21 mouse cellular contexts compared by ENCODE assay signal in genomic region chr13:37446699-37447258, GRCm38 (mm10).
A peak's percentile ranks its signal among the peaks of the same experiment; 100 is the strongest.
DNase-seq lines count a peak whose midpoint lies in the region; ATAC-seq and TF ChIP-seq lines count a peak whose summit lies in the region.
"Had no signal": no experiment of that assay in that cellular context is flagged by ENCODE, and none has a peak within 500 bp of the region (broad histone marks: within the 10 kb centered on the region; RNA-seq: fewer than 3 reads in every experiment).

No protein-coding gene starts in this region.

- no peaks in the 10 kb centered on the region for H3K36me3 ChIP-seq in heart, adult 2 months (ENCODE audit: control insufficient read depth, insufficient read depth, low read length)
- no peaks in the 10 kb centered on the region for H3K36me3 ChIP-seq in heart, embryonic 11.5 days (ENCODE audit: control insufficient read depth, insufficient read depth, low read length)
- no peaks in the 10 kb centered on the region for H3K36me3 ChIP-seq in heart, postnatal 0 days (replicated peaks; ENCODE audit: control insufficient read depth, insufficient read depth, low read length)
- H3K36me3 ChIP-seq: forebrain, embryonic 15.5 days; heart, embryonic 15.5 days; hindbrain, embryonic 13.5 days; limb, embryonic 13.5 days; neural tube, embryonic 13.5 days had no signal

- no peaks in the 10 kb centered on the region for H3K27me3 ChIP-seq in heart, adult 2 months (ENCODE audit: control insufficient read depth, insufficient read depth, low read length)
- H3K27me3 ChIP-seq in heart, embryonic 11.5 days (ENCODE audit: control insufficient read depth, insufficient read depth, low read length) = no peaks in the 10 kb centered on the region
- H3K27me3 ChIP-seq in heart, postnatal 0 days (ENCODE audit: control insufficient read depth, insufficient read depth, low read length) = no peaks in the 10 kb centered on the region
- H3K27me3 ChIP-seq: forebrain, embryonic 15.5 days; heart, embryonic 15.5 days; limb, embryonic 13.5 days; neural tube, embryonic 13.5 days had no signal

- H3K9me3 ChIP-seq in heart, embryonic 11.5 days (replicated peaks; ENCODE audit: control insufficient read depth, low read length) = no peaks in the 10 kb centered on the region
- H3K9me3 ChIP-seq in heart, postnatal 0 days (replicated peaks; ENCODE audit: control insufficient read depth, low read length) = no peaks in the 10 kb centered on the region
- H3K9me3 ChIP-seq: forebrain, embryonic 15.5 days; heart, embryonic 15.5 days; limb, embryonic 13.5 days; neural tube, embryonic 13.5 days had no signal

- WGBS in heart, adult 2 months = 54% methylated on average over 16 of the region's 16 CpGs
- 85% methylated on average over 16 of the region's 16 CpGs for WGBS in heart, embryonic 11.5 days (ENCODE audit: insufficient replicate concordance)
- 75% methylated on average over 16 of the region's 16 CpGs for WGBS in heart, postnatal 0 days

- no peak overlapping the region for H3K9ac ChIP-seq in heart, adult 2 months (ENCODE audit: low read depth, low read length)
- H3K9ac ChIP-seq in heart, embryonic 11.5 days (ENCODE audit: low read depth, low read length) = no peak overlapping the region
- no peak overlapping the region for H3K9ac ChIP-seq in heart, postnatal 0 days (replicated peaks; ENCODE audit: low read depth, low read length)
- H3K9ac ChIP-seq: forebrain, embryonic 15.5 days; heart, embryonic 15.5 days; hindbrain, embryonic 13.5 days; limb, embryonic 13.5 days; neural tube, embryonic 13.5 days had no signal

- H3K79me2 ChIP-seq in heart, adult 2 months (replicated peaks; ENCODE audit: control insufficient read depth, insufficient read depth, low read length) = no peaks in the 10 kb centered on the region

- TF ChIP-seq EP300 in heart, adult 2 months (IDR thresholded peaks at IDR 0.05; ENCODE audit: insufficient read depth, low read depth, low read length) = peak; percentile 86; the same call in 1 of the 2 replicates
- TF ChIP-seq EP300 in heart, postnatal 0 days (IDR thresholded peaks at IDR 0.05; ENCODE audit: low read depth) = no peak

- H3K4me2 ChIP-seq in heart, embryonic 11.5 days = no peak overlapping the region
- H3K4me2 ChIP-seq in heart, postnatal 0 days (ENCODE audit: low read depth, low read length) = no peak overlapping the region
- H3K4me2 ChIP-seq: forebrain, embryonic 15.5 days; heart, embryonic 15.5 days; hindbrain, embryonic 13.5 days; limb, embryonic 13.5 days; midbrain, embryonic 11.5 days; neural tube, embryonic 13.5 days had no signal

- DNase-seq in heart, adult 2 months = peak; percentile 57 to 73
- peak; percentile 90 for DNase-seq in R1 (ENCODE audit: low read depth, low spot score)
- DNase-seq in heart, postnatal 0 days (ENCODE audit: low spot score) = no peak
- DNase-seq in lung, postnatal 14 days = peak; percentile 70
- no peak for DNase-seq in ovary, adult 18-20 months (ENCODE audit: low spot score)
- no peak for DNase-seq in right cerebral cortex, adult 2 months (ENCODE audit: low spot score in 2 of 2)
- DNase-seq: adrenal gland, adult 2 months; cerebellum, postnatal 14 days; layer of hippocampus, adult 9-11 months; right cerebral cortex, postnatal 25 days; thymus, postnatal 4 days had no signal

- no peak for ATAC-seq in heart, embryonic 11.5 days (replicated peaks; ENCODE audit: insufficient number of reproducible peaks, low FRiP score, low TSS enrichment)
- peak; percentile 41 for ATAC-seq in heart, postnatal 0 days (ENCODE audit: insufficient read depth, low read depth)
- no peak for ATAC-seq in erythroblast, adult 5-6 weeks (replicated peaks; ENCODE audit: low FRiP score, poor library complexity, severe bottlenecking)
- ATAC-seq: forebrain, embryonic 15.5 days had no signal

- peak overlapping the region; percentile 69 for H3K27ac ChIP-seq in heart, adult 2 months
- no peak overlapping the region for H3K27ac ChIP-seq in heart, embryonic 11.5 days (ENCODE audit: low read depth, low read length)
- no peak overlapping the region for H3K27ac ChIP-seq in heart, postnatal 0 days (ENCODE audit: low read depth)
- H3K27ac ChIP-seq: forebrain, embryonic 15.5 days; heart, embryonic 15.5 days; hindbrain, embryonic 13.5 days; kidney, postnatal 0 days; limb, embryonic 13.5 days; macrophage; neural tube, embryonic 13.5 days had no signal

- TF ChIP-seq CTCF in heart, adult 2 months (IDR thresholded peaks at IDR 0.05) = no peak
- TF ChIP-seq CTCF in heart, postnatal 0 days (IDR thresholded peaks at IDR 0.05; ENCODE audit: low read depth) = no peak

- TF ChIP-seq POLR2A in heart, adult 2 months (IDR thresholded peaks at IDR 0.05; ENCODE audit: insufficient read depth, low read depth, low read length) = no peak

- peaks cover 14% of the 10 kb centered on the region for H3K4me1 ChIP-seq in heart, adult 2 months (ENCODE audit: control insufficient read depth, insufficient read depth, low read length)
- H3K4me1 ChIP-seq in heart, embryonic 11.5 days (ENCODE audit: control insufficient read depth, insufficient read depth, low read length) = peaks cover 4% of the 10 kb centered on the region; the same call in 1 of the 2 replicates
- peaks cover 5% of the 10 kb centered on the region; the same call in 1 of the 2 replicates for H3K4me1 ChIP-seq in heart, postnatal 0 days (ENCODE audit: control insufficient read depth, insufficient read depth)
- H3K4me1 ChIP-seq: forebrain, embryonic 15.5 days; hindbrain, embryonic 13.5 days had no signal

- intact Hi-C loops in heart, adult 2 months (cut with DNase I) = no loop called here

- no peak overlapping the region for H3K4me3 ChIP-seq in heart, adult 2 months
- H3K4me3 ChIP-seq in heart, embryonic 11.5 days (ENCODE audit: low read depth, low read length) = no peak overlapping the region
- no peak overlapping the region for H3K4me3 ChIP-seq in heart, postnatal 0 days (ENCODE audit: low read depth, low read length)
- H3K4me3 ChIP-seq: forebrain, embryonic 15.5 days; heart, embryonic 15.5 days; hindbrain, embryonic 13.5 days; limb, embryonic 13.5 days; neural tube, embryonic 13.5 days had no signal

Comparison
In these comparisons a context has a peak if more than half of its experiments do, and no peak if none do; other contexts are left out.
1. DNase-seq: peak in heart, adult 2 months (2 of 2), R1 (single experiment) and lung, postnatal 14 days (single experiment); none in heart, postnatal 0 days (single experiment), ovary, adult 18-20 months (single experiment) and right cerebral cortex, adult 2 months (0 of 2).